Mouse (Mus musculus) neural tube, embryonic 11.5 days (tissue): ENCODE results near the gene Mettl21c. TPM values are rescaled to one million over a fixed set of nuclear protein-coding genes. Genes with fewer than 3 reads are reported as not detected.

Source experiments
- ATAC-seq: fragments of 200-750 bp; cut with Nextera tagmentation; 2 replicates; pipeline ENCODE4 v1.8.0; 2017; ENCODE audit warnings: moderate number of reproducible peaks, mild to moderate bottlenecking, moderate TSS enrichment, moderate library complexity; ENCODE audit not compliant: insufficient read depth, low FRiP score, low TSS enrichment
- DNase-seq: peaks from one replicate; pipeline ENCODE4 v3.0.0-alpha.2; 2015; ENCODE audit warnings: low spot score
- H3K27ac ChIP-seq: fragments of 300-500 bp; sonication (generic); 2 replicates; pipeline ENCODE4 v1.5.1; 2014; ENCODE audit warnings: low read depth, mild to moderate bottlenecking, low read length
- H3K27me3 ChIP-seq: fragments of 300-500 bp; sonication (generic); 2 replicates; pipeline ENCODE4 v1.6.1; 2014; ENCODE audit warnings: mild to moderate bottlenecking, low read length, mixed read lengths; ENCODE audit not compliant: control insufficient read depth, insufficient read depth
- H3K36me3 ChIP-seq: fragments of 300-500 bp; sonication (generic); 2 replicates; pipeline ENCODE4 v1.6.1; 2014; ENCODE audit warnings: mild to moderate bottlenecking, low read length, moderate library complexity, mixed read lengths; ENCODE audit not compliant: control insufficient read depth, insufficient read depth
- H3K4me1 ChIP-seq: fragments of 300-500 bp; sonication (generic); 2 replicates; pipeline ENCODE4 v1.6.1; 2014; ENCODE audit warnings: low read length, mixed read lengths; ENCODE audit not compliant: control insufficient read depth, insufficient read depth
- H3K4me2 ChIP-seq: fragments of 300-500 bp; sonication (generic); 2 replicates; pipeline ENCODE4 v1.6.1; 2014; ENCODE audit warnings: low read depth, mild to moderate bottlenecking, moderate library complexity
- H3K4me3 ChIP-seq: fragments of 300-500 bp; sonication (generic); 2 replicates; pipeline ENCODE4 v1.5.1; 2014; ENCODE audit warnings: low read depth, low read length
- H3K9ac ChIP-seq: fragments of 300-500 bp; sonication (generic); 2 replicates; pipeline ENCODE4 v1.6.1; 2014; ENCODE audit warnings: mild to moderate bottlenecking, low read length
- H3K9me3 ChIP-seq: fragments of 300-500 bp; sonication (generic); 2 replicates; pipeline ENCODE4 v1.6.1; 2016; ENCODE audit warnings: low read length; ENCODE audit not compliant: control insufficient read depth
- WGBS: fragments of 180-500 bp; shearing (Covaris S2); extraction: QIAGEN DNeasy Blood & Tissue Kit; methylation state at CpG from one replicate; pipeline ENCODE4 v1.1.7; 2014; 5-methylcytosine and 5-hydroxymethylcytosine counted together
- polyA plus RNA-seq: library from polyadenylated mRNA; unstranded; fragments of >200 nt; fragmentation: Nextera tagmentation; extraction: Ambion mirVana; gene quantifications from 2 replicates; pipeline ENCODE4 v1.2.1, GENCODE M21; 2014

The Mettl21c gene
- polyA plus RNA-seq, 1 experiment from 2014 or later: 0.69 TPM

- Histone ChIP-seq H3K9me3 (no peaks in the 10 kb centered on the region), H3K27me3 (no peaks in the 10 kb centered on the region), H3K4me1 (no peaks in the 10 kb centered on the region), H3K36me3 (peaks cover 2% of the 10 kb centered on the region; the same call in 1 of the 2 replicates), H3K4me3 (no peak overlapping the region), H3K27ac (no peak overlapping the region), H3K9ac (no peak overlapping the region), H3K4me2 (no peak overlapping the region)
- DNase-seq (no peak), ATAC-seq (no peak)
- WGBS: 85% methylated on average over 4 of the region's 4 CpGs
These were observed 53.1 kb downstream of the Mettl21c start for GRCm38 (mm10) chr1:43966756-43967155.

GRCm38 (mm10) chr1:43964381-43964780, 55.5 kb downstream of the Mettl21c start:
- H3K4me2 ChIP-seq: no peak overlapping the region
- WGBS: 99% methylated on average over 4 of the region's 4 CpGs
- ATAC-seq (no peak), DNase-seq (no peak)
- H3K27ac ChIP-seq: no peak overlapping the region
- H3K9me3 ChIP-seq: no peaks in the 10 kb centered on the region
- no peaks in the 10 kb centered on the region for H3K27me3 ChIP-seq
- H3K36me3 ChIP-seq: peaks cover 2% of the 10 kb centered on the region; the same call in 1 of the 2 replicates
- no peak overlapping the region for H3K4me3 ChIP-seq
- no peak overlapping the region for H3K9ac ChIP-seq
- H3K4me1 ChIP-seq: no peaks in the 10 kb centered on the region

Other genes starting within 250 kb of the Mettl21c start
- gene Uxs1, start 192.2 kb downstream of the Mettl21c start, polyA plus RNA-seq: 23.4 and 24.0 TPM in 2 replicates
- gene Tpp2, start 86.4 kb downstream of the Mettl21c start, polyA plus RNA-seq: 69.2 and 69.6 TPM in 2 replicates
- 0.16 and 0.18 TPM in 2 replicates for gene Gm8251, start 41.9 kb upstream of the Mettl21c start, polyA plus RNA-seq
- 93.6 and 106 TPM in 2 replicates for gene Tex30, start 82.4 kb upstream of the Mettl21c start, polyA plus RNA-seq
- 59.1 and 60.3 TPM in 2 replicates for gene Kdelc1, start 98.8 kb upstream of the Mettl21c start, polyA plus RNA-seq
- gene Bivm, start 98.9 kb upstream of the Mettl21c start, polyA plus RNA-seq: 31.1 and 31.2 TPM in 2 replicates
- 38.7 and 39.5 TPM in 2 replicates for gene Ercc5, start 127.7 kb upstream of the Mettl21c start, polyA plus RNA-seq
- not detected in 2 replicates for gene Mettl21e, start 198.9 kb upstream of the Mettl21c start, polyA plus RNA-seq